Mouse (Mus musculus) midbrain, embryonic 12.5 days (tissue): ENCODE data around the gene Slf2. TPM values are rescaled to one million over a fixed set of nuclear protein-coding genes. Genes with fewer than 3 reads are reported as not detected.

ENCODE experiments used
- ATAC-seq: fragments of 200-750 bp; cut with Nextera tagmentation; 2 replicates; pipeline ENCODE4 v1.8.0; 2017; ENCODE audit warnings: low read depth, moderate TSS enrichment, moderate library complexity; ENCODE audit not compliant: low FRiP score
- H3K27ac ChIP-seq: fragments of 300-500 bp; sonication (generic); replicated peaks from 2 replicates; pipeline ENCODE4 v1.5.1; 2016; ENCODE audit warnings: mild to moderate bottlenecking
- H3K27me3 ChIP-seq: fragments of 300-500 bp; sonication (generic); 2 replicates; pipeline ENCODE4 v1.6.1; 2016; ENCODE audit warnings: mild to moderate bottlenecking
- H3K36me3 ChIP-seq: fragments of 300-500 bp; sonication (generic); 2 replicates; pipeline ENCODE4 v1.6.1; 2016
- H3K4me1 ChIP-seq: fragments of 300-500 bp; sonication (generic); 2 replicates; pipeline ENCODE4 v1.6.1; 2016
- H3K4me2 ChIP-seq: fragments of 300-500 bp; sonication (generic); replicated peaks from 2 replicates; pipeline ENCODE4 v1.6.1; 2016; ENCODE audit warnings: mild to moderate bottlenecking, moderate library complexity
- H3K4me3 ChIP-seq: fragments of 300-500 bp; sonication (generic); 2 replicates; pipeline ENCODE4 v1.5.1; 2016; ENCODE audit warnings: mild to moderate bottlenecking
- H3K9ac ChIP-seq: fragments of 300-500 bp; sonication (generic); replicated peaks from 2 replicates; pipeline ENCODE4 v1.6.1; 2016; ENCODE audit warnings: mild to moderate bottlenecking, moderate library complexity
- H3K9me3 ChIP-seq: fragments of 300-500 bp; sonication (generic); 2 replicates; pipeline ENCODE4 v1.6.1; 2016; ENCODE audit warnings: mild to moderate bottlenecking
- WGBS: fragments of 180-500 bp; shearing (Covaris S2); methylation state at CpG from one replicate; pipeline ENCODE4 v1.1.7; 2016; 5-methylcytosine and 5-hydroxymethylcytosine counted together
- polyA plus RNA-seq: library from polyadenylated mRNA; unstranded; fragments of >200 nt; fragmentation: Nextera tagmentation; extraction: Ambion mirVana; gene quantifications from 2 replicates; pipeline ENCODE4 v1.2.1, GENCODE M21; 2016

Gene Slf2
- polyA plus RNA-seq, 1 experiment from 2014 or later: 42.9 TPM

- no peak overlapping the region for H3K4me2 ChIP-seq
- H3K9ac ChIP-seq: no peak overlapping the region
- no peaks in the 10 kb centered on the region for H3K9me3 ChIP-seq
- H3K27me3 ChIP-seq: no peaks in the 10 kb centered on the region
- H3K4me3 ChIP-seq: no peak overlapping the region
- H3K4me1 ChIP-seq: no peaks in the 10 kb centered on the region
- peaks cover 74% of the 10 kb centered on the region for H3K36me3 ChIP-seq
- no peak for ATAC-seq
- WGBS: 97% methylated on average over 2 of the region's 2 CpGs
- no peak overlapping the region for H3K27ac ChIP-seq
Observed at GRCm38 (mm10) chr19:44959633-44960032, 28.7 kb downstream of the Slf2 start.

- H3K9me3 ChIP-seq: no peaks in the 10 kb centered on the region
- H3K27me3 ChIP-seq: no peaks in the 10 kb centered on the region
- H3K4me2 ChIP-seq: no peak overlapping the region
- peaks cover 76% of the 10 kb centered on the region for H3K36me3 ChIP-seq
- no peak for ATAC-seq
- no peak overlapping the region for H3K9ac ChIP-seq
- H3K27ac ChIP-seq: no peak overlapping the region
- H3K4me3 ChIP-seq: no peak overlapping the region
- H3K4me1 ChIP-seq: no peaks in the 10 kb centered on the region
- WGBS: 91% methylated on average over 1 of the region's 1 CpGs
Observed at GRCm38 (mm10) chr19:44965978-44966377, 35.0 kb downstream of the Slf2 start.

DNA sequence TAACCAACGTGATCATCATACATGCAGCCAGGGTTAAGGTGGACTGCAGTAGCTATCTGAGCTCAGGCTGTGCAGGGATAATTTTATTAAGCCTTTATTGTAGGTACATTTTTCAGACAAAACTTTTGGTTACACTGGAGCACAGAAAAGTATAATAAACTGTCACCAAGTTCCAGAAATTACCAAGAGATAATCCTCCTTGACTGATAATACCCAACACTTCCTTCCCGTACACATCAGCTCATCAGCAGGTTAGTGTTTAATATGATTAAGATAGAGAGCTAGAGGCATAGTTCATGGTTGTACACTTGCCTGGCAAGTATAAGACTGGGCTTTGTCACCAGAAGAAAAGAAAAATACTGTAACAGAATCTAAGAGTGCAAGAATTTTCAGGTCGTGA lies 37.4 kb downstream of the Slf2 start:
- H3K9ac ChIP-seq: no peak overlapping the region
- no peaks in the 10 kb centered on the region for H3K9me3 ChIP-seq
- ATAC-seq: no peak
- H3K36me3 ChIP-seq: peaks cover 79% of the 10 kb centered on the region
- no peaks in the 10 kb centered on the region for H3K27me3 ChIP-seq
- H3K4me3 ChIP-seq: no peak overlapping the region
- 95% methylated on average over 3 of the region's 3 CpGs for WGBS
- H3K27ac ChIP-seq: no peak overlapping the region
- H3K4me2 ChIP-seq: no peak overlapping the region
- H3K4me1 ChIP-seq: no peaks in the 10 kb centered on the region

GRCm38 (mm10) chr19:44976636-44977035 lies 45.7 kb downstream of the Slf2 start:
- 86% methylated on average over 6 of the region's 6 CpGs for WGBS
- H3K9me3 ChIP-seq: no peaks in the 10 kb centered on the region
- no peak overlapping the region for H3K4me2 ChIP-seq

GRCm38 (mm10) chr19:44977148-44977547 lies 46.2 kb downstream of the Slf2 start:
- H3K27ac ChIP-seq: no peak overlapping the region
- H3K36me3 ChIP-seq: peaks cover 94% of the 10 kb centered on the region
- no peaks in the 10 kb centered on the region for H3K27me3 ChIP-seq
- H3K9me3 ChIP-seq: no peaks in the 10 kb centered on the region
- no peak overlapping the region for H3K9ac ChIP-seq
- no peak overlapping the region for H3K4me2 ChIP-seq
- H3K4me3 ChIP-seq: no peak overlapping the region
- WGBS: 93% methylated on average over 6 of the region's 6 CpGs
- no peaks in the 10 kb centered on the region for H3K4me1 ChIP-seq
- ATAC-seq: no peak

More at GRCm38 (mm10) chr19:44976636-44977035, 45.7 kb downstream of the Slf2 start:
- ATAC-seq: no peak
- Histone ChIP-seq H3K36me3 (peaks cover 91% of the 10 kb centered on the region), H3K9ac (no peak overlapping the region), H3K4me1 (no peaks in the 10 kb centered on the region), H3K27me3 (no peaks in the 10 kb centered on the region), H3K4me3 (no peak overlapping the region), H3K27ac (no peak overlapping the region)

GRCm38 (mm10) chr19:44980787-44981186 lies 49.8 kb downstream of the Slf2 start:
- Histone ChIP-seq H3K4me2 (no peak overlapping the region), H3K27me3 (0 out of 2 replicates have a peak, but pooled peaks cover 2% of the 10 kb centered on the region), H3K36me3 (peaks cover 63% of the 10 kb centered on the region), H3K9me3 (no peaks in the 10 kb centered on the region), H3K9ac (no peak overlapping the region), H3K27ac (no peak overlapping the region), H3K4me3 (no peak overlapping the region), H3K4me1 (no peaks in the 10 kb centered on the region)
- WGBS: 90% methylated on average over 2 of the region's 2 CpGs
- no peak for ATAC-seq

GRCm38 (mm10) chr19:44982477-44983115 lies 51.6 kb downstream of the Slf2 start:
- peaks cover 16% of the 10 kb centered on the region; the same call in 1 of the 2 replicates for H3K27me3 ChIP-seq
- H3K36me3 ChIP-seq: peaks cover 45% of the 10 kb centered on the region
- no peak overlapping the region for H3K4me3 ChIP-seq
- no peak overlapping the region for H3K9ac ChIP-seq
- no peak overlapping the region for H3K27ac ChIP-seq
- WGBS: 86% methylated on average over 7 of the region's 7 CpGs
- no peak for ATAC-seq
- H3K4me2 ChIP-seq: no peak overlapping the region
- H3K4me1 ChIP-seq: no peaks in the 10 kb centered on the region
- H3K9me3 ChIP-seq: no peaks in the 10 kb centered on the region

DNA sequence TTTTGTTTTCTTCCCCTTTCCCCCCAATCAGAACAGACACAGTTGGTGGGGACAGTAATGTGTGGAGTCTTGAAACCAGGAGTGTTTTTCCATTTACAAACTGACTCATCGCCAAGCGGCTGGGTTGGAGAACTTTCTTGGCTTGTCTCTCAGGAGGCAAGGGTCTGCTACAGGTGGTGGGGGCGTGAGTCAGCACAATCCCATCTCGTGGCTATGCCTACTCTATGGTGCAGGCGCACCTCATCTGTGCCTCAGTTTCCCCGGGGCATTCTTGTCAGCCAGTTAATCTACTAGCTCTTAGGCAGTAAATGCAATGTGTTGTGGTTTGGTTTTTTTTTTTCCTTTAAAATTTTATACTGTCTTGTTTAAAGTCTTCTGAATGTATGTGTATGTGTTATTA lies 52.4 kb downstream of the Slf2 start:
- ATAC-seq: no peak
- no peak overlapping the region for H3K27ac ChIP-seq
- no peak overlapping the region for H3K4me2 ChIP-seq
- H3K36me3 ChIP-seq: peaks cover 37% of the 10 kb centered on the region
- H3K4me3 ChIP-seq: no peak overlapping the region
- H3K9me3 ChIP-seq: no peaks in the 10 kb centered on the region
- H3K9ac ChIP-seq: no peak overlapping the region
- 93% methylated on average over 6 of the region's 6 CpGs for whole genome bisulfite sequencing
- peaks cover 19% of the 10 kb centered on the region; the same call in 1 of the 2 replicates for H3K27me3 ChIP-seq
- H3K4me1 ChIP-seq: peaks cover 3% of the 10 kb centered on the region; the same call in 1 of the 2 replicates

DNA sequence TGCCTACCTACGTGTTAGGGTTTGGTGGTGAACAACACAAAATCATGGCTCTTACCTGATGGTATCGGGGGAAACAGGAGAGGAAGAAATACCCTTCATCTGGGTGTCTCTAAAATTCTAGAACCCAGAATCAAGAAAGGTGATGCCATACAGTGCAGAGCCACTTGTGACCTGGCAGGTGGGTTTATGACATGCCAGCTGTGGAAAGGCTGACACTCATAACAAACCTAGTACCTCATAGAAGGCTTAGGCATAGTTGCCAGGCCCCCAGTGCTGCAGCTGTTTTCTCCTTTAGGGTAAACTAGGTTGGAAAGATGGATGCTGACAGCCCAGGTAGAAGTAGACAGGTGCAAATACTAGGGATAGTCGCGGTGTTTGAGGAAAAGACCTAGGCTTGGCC lies 53.5 kb downstream of the Slf2 start:
- 95% methylated on average over 4 of the region's 4 CpGs for WGBS
- H3K4me2 ChIP-seq: no peak overlapping the region

DNA sequence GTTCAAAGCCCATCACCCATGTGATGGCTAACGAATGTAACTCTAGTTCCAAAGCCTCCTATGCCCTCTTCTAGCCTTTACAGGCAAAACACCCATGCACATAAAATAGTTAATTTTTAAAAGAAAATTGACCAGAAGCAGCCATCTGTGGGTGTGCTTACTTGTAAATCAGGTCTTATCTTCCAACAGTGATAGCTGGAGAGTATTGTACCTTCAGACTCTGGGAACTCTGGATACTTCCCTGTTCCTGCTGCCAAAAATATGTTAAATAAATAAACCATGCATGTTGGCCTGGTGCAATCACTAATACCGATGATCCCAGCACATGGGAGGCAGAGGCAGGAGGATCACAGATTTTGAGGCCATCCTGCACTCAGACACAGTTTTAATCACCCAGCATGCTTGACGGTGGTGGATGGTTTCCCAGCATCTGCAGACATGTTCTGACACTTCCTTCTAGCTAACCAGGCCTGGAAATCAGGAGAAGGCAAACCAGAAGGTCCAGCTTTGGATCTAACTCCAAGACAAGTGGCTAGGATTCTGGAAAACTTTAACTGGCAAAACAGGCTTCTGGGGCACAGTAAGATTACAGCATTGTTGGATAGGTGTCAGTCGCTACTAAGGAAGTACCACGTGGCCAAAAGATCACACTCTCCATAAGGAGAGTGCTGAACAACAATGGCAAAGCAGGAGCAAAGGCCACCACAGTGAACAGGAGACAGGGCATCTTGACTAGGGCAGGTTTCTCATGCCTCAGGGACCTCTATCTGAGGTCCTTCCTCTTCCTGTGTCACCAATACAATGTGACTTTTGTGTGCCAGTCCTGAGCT lies 54.4 kb downstream of the Slf2 start:
- H3K36me3 ChIP-seq: peaks cover 20% of the 10 kb centered on the region
- WGBS: 65% methylated on average over 5 of the region's 5 CpGs
- no peak for ATAC-seq
- no peaks in the 10 kb centered on the region for H3K9me3 ChIP-seq
- peaks cover 16% of the 10 kb centered on the region for H3K4me1 ChIP-seq
- H3K4me2 ChIP-seq: no peak overlapping the region
- peaks cover 19% of the 10 kb centered on the region; the same call in 1 of the 2 replicates for H3K27me3 ChIP-seq
- H3K27ac ChIP-seq: no peak overlapping the region
- H3K9ac ChIP-seq: no peak overlapping the region
- no peak overlapping the region for H3K4me3 ChIP-seq

More for the DNA sequence above, 53.5 kb downstream of the Slf2 start:
- Histone ChIP-seq H3K4me3 (no peak overlapping the region), H3K36me3 (peaks cover 27% of the 10 kb centered on the region), H3K9ac (no peak overlapping the region), H3K27me3 (peaks cover 19% of the 10 kb centered on the region; the same call in 1 of the 2 replicates), H3K4me1 (peaks cover 7% of the 10 kb centered on the region; the same call in 1 of the 2 replicates), H3K9me3 (no peaks in the 10 kb centered on the region), H3K27ac (no peak overlapping the region)
- ATAC-seq: no peak

DNA sequence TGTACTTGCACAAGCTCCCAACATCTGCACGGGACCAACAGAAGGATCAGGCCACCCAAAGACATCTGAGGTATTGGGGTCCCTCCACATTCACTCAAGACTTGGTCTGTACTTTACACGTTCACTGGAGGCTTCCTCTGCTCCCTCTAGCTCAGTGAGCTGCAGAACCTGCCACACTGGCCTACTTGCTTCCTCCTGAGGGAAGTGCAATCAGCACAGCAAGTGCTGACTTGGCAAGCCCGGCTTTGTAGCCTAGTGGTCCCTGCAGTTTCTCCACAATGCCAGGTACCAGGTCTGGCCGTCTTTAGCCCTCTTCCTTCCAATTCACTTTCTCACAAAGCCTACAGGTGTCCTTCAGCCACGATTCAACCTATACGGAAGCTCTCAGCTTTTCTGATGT lies 56.1 kb downstream of the Slf2 start:
- Histone ChIP-seq H3K4me2 (no peak overlapping the region), H3K4me3 (no peak overlapping the region), H3K9ac (no peak overlapping the region), H3K36me3 (0 out of 2 replicates have a peak, but pooled peaks cover 6% of the 10 kb centered on the region), H3K4me1 (peaks cover 31% of the 10 kb centered on the region), H3K27me3 (peaks cover 23% of the 10 kb centered on the region; the same call in 1 of the 2 replicates), H3K9me3 (no peaks in the 10 kb centered on the region), H3K27ac (no peak overlapping the region)
- WGBS: 69% methylated on average over 6 of the region's 6 CpGs
- ATAC-seq: no peak

DNA sequence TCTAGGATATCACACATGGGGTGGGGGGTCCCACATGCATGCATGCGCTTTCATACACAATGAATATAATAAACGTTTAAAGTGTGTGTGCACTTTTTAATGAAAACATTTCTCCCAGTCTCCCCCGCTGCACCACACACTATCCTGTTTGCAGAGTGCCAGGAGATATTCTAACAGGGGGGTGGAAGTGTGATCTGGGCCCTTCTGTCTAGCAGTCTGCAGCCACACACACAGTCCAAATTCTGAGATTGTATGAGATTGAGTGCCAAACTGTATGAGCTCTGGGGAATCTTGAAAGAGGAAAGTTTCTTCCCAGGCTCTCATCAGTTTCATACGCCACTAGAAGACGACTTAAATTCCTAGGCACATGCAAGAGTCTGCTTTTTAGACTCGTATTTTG lies 56.9 kb downstream of the Slf2 start:
- 54% methylated on average over 6 of the region's 6 CpGs for WGBS
- no peaks in the 10 kb centered on the region for H3K9me3 ChIP-seq
- H3K4me1 ChIP-seq: peaks cover 31% of the 10 kb centered on the region
- H3K27me3 ChIP-seq: peaks cover 23% of the 10 kb centered on the region; the same call in 1 of the 2 replicates
- H3K4me3 ChIP-seq: no peak overlapping the region
- H3K36me3 ChIP-seq: peaks cover 3% of the 10 kb centered on the region
- H3K4me2 ChIP-seq: no peak overlapping the region
- H3K9ac ChIP-seq: no peak overlapping the region
- H3K27ac ChIP-seq: no peak overlapping the region
- ATAC-seq: no peak
